Mouse (Mus musculus) thymus, postnatal 25 days (tissue): ENCODE data around the gene Il11ra1.
"Not testable (repeated sequence)": the region's sequence is repeated elsewhere in the genome, so short reads cannot be mapped to it uniquely, and the experiment has no call there.

Experiments used
- DNase-seq: peaks from one replicate; pipeline ENCODE4 v3.0.0; 2022

Gene Il11ra1

GRCm38 (mm10) chr4:41699783-41700182, at the start of gene Il11ra1:
TSS of gene Il11ra1 (plus strand) at chr4:41699989.
- DNase-seq: not testable (repeated sequence)

GRCm38 (mm10) chr4:41653296-41653695, 46.5 kb upstream of the Il11ra1 start:
- DNase-seq: peak; percentile 66

GRCm38 (mm10) chr4:41653730-41654129, 46.1 kb upstream of the Il11ra1 start:
- DNase-seq: no peak

GRCm38 (mm10) chr4:41654217-41654616, 45.6 kb upstream of the Il11ra1 start:
- DNase-seq: peak; percentile 19

- DNase-seq: no peak
These were observed 44.3 kb upstream of the Il11ra1 start for GRCm38 (mm10) chr4:41655525-41655924.

- no peak for DNase-seq
These were observed 41.0 kb upstream of the Il11ra1 start for GRCm38 (mm10) chr4:41658566-41659384.

- DNase-seq: no peak
These were observed 40.2 kb upstream of the Il11ra1 start for GRCm38 (mm10) chr4:41659556-41659955.

- no peak for DNase-seq
These were observed 38.8 kb upstream of the Il11ra1 start for GRCm38 (mm10) chr4:41660851-41661430.

- no peak for DNase-seq
These were observed 37.1 kb upstream of the Il11ra1 start for GRCm38 (mm10) chr4:41662723-41663122.

GRCm38 (mm10) chr4:41663614-41664013, 36.2 kb upstream of the Il11ra1 start:
- DNase-seq: no peak

- DNase-seq: peak; percentile 4
These were observed 35.3 kb upstream of the Il11ra1 start for GRCm38 (mm10) chr4:41664533-41664932.

GRCm38 (mm10) chr4:41665009-41665675, 34.6 kb upstream of the Il11ra1 start:
- peak; percentile 3 for DNase-seq

GRCm38 (mm10) chr4:41666646-41667045, 33.1 kb upstream of the Il11ra1 start:
- no peak for DNase-seq

- no peak for DNase-seq
These were observed 29.0 kb upstream of the Il11ra1 start for GRCm38 (mm10) chr4:41670836-41671235.

GRCm38 (mm10) chr4:41671500-41671899, 28.3 kb upstream of the Il11ra1 start:
- DNase-seq: no peak

- no peak for DNase-seq
These were observed 27.8 kb upstream of the Il11ra1 start for GRCm38 (mm10) chr4:41671963-41672480.

GRCm38 (mm10) chr4:41672522-41672963, 27.2 kb upstream of the Il11ra1 start:
- no peak for DNase-seq

GRCm38 (mm10) chr4:41673186-41673585, 26.6 kb upstream of the Il11ra1 start:
- no peak for DNase-seq

- DNase-seq: no peak
These were observed 23.4 kb upstream of the Il11ra1 start for GRCm38 (mm10) chr4:41676248-41677005.

GRCm38 (mm10) chr4:41677006-41677629, 22.7 kb upstream of the Il11ra1 start:
- DNase-seq: no peak

GRCm38 (mm10) chr4:41678863-41679262, 20.9 kb upstream of the Il11ra1 start:
- no peak for DNase-seq

GRCm38 (mm10) chr4:41679291-41679690, 20.5 kb upstream of the Il11ra1 start:
- no peak for DNase-seq
